Mouse (Mus musculus) heart, embryonic 13.5 days (tissue): ENCODE results near the gene Tpst1. TPM values are rescaled to one million over a fixed set of nuclear protein-coding genes. Genes with fewer than 3 reads are reported as not detected.

ENCODE experiments used
- ATAC-seq: fragments of 200-750 bp; cut with Nextera tagmentation; 2 replicates; pipeline ENCODE4 v1.8.0; 2017; ENCODE audit warnings: moderate TSS enrichment; ENCODE audit not compliant: insufficient number of reproducible peaks, low FRiP score, low TSS enrichment; ENCODE audit errors: extremely low read depth
- H3K27ac ChIP-seq: fragments of 300-500 bp; sonication (generic); replicated peaks from 2 replicates; pipeline ENCODE4 v1.5.1; 2015; ENCODE audit warnings: moderate library complexity, mild to moderate bottlenecking, inconsistent platforms
- H3K27me3 ChIP-seq: fragments of 300-500 bp; sonication (generic); replicated peaks from 2 replicates; pipeline ENCODE4 v1.6.1; 2015; ENCODE audit warnings: mild to moderate bottlenecking, inconsistent platforms
- H3K36me3 ChIP-seq: fragments of 300-500 bp; sonication (generic); 2 replicates; pipeline ENCODE4 v1.6.1; 2015; ENCODE audit warnings: mild to moderate bottlenecking, inconsistent platforms
- H3K4me1 ChIP-seq: fragments of 300-500 bp; sonication (generic); 2 replicates; pipeline ENCODE4 v1.6.1; 2015; ENCODE audit warnings: inconsistent platforms
- H3K4me2 ChIP-seq: fragments of 300-500 bp; sonication (generic); 2 replicates; pipeline ENCODE4 v1.6.1; 2015; ENCODE audit warnings: inconsistent platforms, mild to moderate bottlenecking, moderate library complexity
- H3K4me3 ChIP-seq: fragments of 300-500 bp; sonication (generic); 2 replicates; pipeline ENCODE4 v1.5.1; 2015; ENCODE audit warnings: moderate library complexity, mild to moderate bottlenecking, inconsistent platforms
- H3K9ac ChIP-seq: fragments of 300-500 bp; sonication (generic); 2 replicates; pipeline ENCODE4 v1.6.1; 2015; ENCODE audit warnings: inconsistent platforms, mild to moderate bottlenecking, moderate library complexity
- H3K9me3 ChIP-seq: fragments of 300-500 bp; sonication (generic); 2 replicates; pipeline ENCODE4 v1.6.1; 2016; ENCODE audit warnings: inconsistent platforms
- WGBS: fragments of 180-500 bp; shearing (Covaris S2); methylation state at CpG from one replicate; pipeline ENCODE4 v1.1.7; 2015; ENCODE audit warnings: mixed read lengths; 5-methylcytosine and 5-hydroxymethylcytosine counted together
- polyA plus RNA-seq: library from polyadenylated mRNA; unstranded; fragments of >200 nt; fragmentation: Nextera tagmentation; extraction: Ambion mirVana; gene quantifications from 2 replicates; pipeline ENCODE4 v1.2.1, GENCODE M21; 2015

Gene Tpst1
- polyA plus RNA-seq, 1 experiment from 2014 or later, result 27.2 TPM

- H3K27me3 ChIP-seq, result no peaks in the 10 kb centered on the region
- no peak for ATAC-seq
- no peaks in the 10 kb centered on the region for H3K9me3 ChIP-seq
- H3K4me3 ChIP-seq, result no peak overlapping the region
- peaks cover 20% of the 10 kb centered on the region for H3K4me1 ChIP-seq
- H3K9ac ChIP-seq, result no peak overlapping the region
- WGBS, result 86% methylated on average over 2 of the region's 2 CpGs
- no peaks in the 10 kb centered on the region for H3K36me3 ChIP-seq
- H3K4me2 ChIP-seq, result no peak overlapping the region
- no peak overlapping the region for H3K27ac ChIP-seq
Observed at GRCm38 (mm10) chr5:130122355-130122754, 49.2 kb downstream of the Tpst1 start.

- no peaks in the 10 kb centered on the region for H3K27me3 ChIP-seq
- H3K9ac ChIP-seq, result no peak overlapping the region
- H3K4me1 ChIP-seq, result peaks cover 10% of the 10 kb centered on the region; the same call in 1 of the 2 replicates
- H3K27ac ChIP-seq, result no peak overlapping the region
- 73% methylated on average over 5 of the region's 5 CpGs for WGBS
- no peak overlapping the region for H3K4me3 ChIP-seq
- no peak overlapping the region for H3K4me2 ChIP-seq
- ATAC-seq, result no peak
- H3K9me3 ChIP-seq, result no peaks in the 10 kb centered on the region
- H3K36me3 ChIP-seq, result no peaks in the 10 kb centered on the region
Observed at GRCm38 (mm10) chr5:130124271-130124670, 51.1 kb downstream of the Tpst1 start.

DNA sequence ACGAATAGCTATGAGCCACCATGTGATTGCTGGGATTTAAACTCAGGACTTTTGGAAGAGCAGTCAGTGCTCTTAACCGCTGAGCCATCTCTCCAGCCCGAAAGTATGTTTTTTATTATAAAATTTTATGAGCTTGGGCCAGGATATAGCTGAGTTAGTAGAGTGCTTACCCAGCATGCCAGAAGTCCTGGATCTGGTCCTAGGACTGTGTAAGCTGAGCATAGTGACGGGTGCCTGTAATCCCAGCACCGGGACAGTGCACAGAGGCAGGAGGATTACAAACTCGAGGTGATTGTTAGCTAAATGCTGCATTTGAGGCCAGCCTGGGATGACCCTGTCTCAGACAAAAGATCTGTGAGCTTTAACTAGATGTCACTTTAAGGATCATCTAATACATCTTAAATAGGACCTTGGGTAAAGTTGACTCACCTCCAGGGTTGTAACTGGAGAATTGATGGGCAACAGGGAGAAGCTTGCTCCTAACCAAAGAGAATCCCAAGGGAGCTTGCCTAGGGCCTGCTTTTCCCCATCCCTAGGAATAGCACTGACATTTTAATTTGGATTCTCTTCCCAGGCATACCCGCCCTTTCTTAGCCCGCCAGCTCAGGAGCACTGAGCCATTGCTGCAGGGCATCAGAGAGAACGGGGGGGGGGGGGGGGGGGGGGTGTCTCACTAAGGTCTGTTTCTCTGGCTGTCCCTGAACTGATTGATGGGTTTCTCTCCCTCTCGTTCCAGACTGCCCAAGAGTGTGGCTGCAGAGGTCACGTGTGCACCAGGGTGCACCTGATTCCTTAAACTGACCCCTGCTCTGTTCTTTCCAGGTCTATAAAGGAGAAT lies 55.8 kb downstream of the Tpst1 start:
- H3K4me1 ChIP-seq, result no peaks in the 10 kb centered on the region
- WGBS, result 72% methylated on average over 10 of the region's 11 CpGs
- no peak overlapping the region for H3K9ac ChIP-seq
- no peak overlapping the region for H3K27ac ChIP-seq
- H3K36me3 ChIP-seq, result no peaks in the 10 kb centered on the region
- H3K4me2 ChIP-seq, result no peak overlapping the region
- H3K27me3 ChIP-seq, result peaks cover 2% of the 10 kb centered on the region; the same call in 1 of the 2 replicates
- no peak for ATAC-seq
- H3K9me3 ChIP-seq, result no peaks in the 10 kb centered on the region
- no peak overlapping the region for H3K4me3 ChIP-seq

DNA sequence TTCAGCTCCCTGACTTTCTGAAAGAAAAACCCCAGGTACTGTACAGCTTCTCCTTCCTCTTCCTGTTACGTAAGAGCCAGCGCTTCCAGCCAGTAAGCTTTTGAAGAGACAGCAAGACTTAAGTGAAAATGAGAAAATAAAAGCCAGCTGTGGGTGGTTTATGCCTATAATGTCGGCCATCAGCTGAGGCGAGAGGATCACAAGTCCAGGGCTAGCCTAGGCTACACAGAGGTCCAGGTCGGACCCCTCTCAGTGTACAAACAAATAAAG lies 56.3 kb downstream of the Tpst1 start:
- no peaks in the 10 kb centered on the region for H3K4me1 ChIP-seq
- WGBS, result 81% methylated on average over 5 of the region's 5 CpGs
- no peak overlapping the region for H3K4me3 ChIP-seq
- no peaks in the 10 kb centered on the region for H3K36me3 ChIP-seq
- no peak overlapping the region for H3K4me2 ChIP-seq
- H3K27me3 ChIP-seq, result peaks cover 5% of the 10 kb centered on the region; the same call in 1 of the 2 replicates
- H3K9me3 ChIP-seq, result no peaks in the 10 kb centered on the region
- H3K27ac ChIP-seq, result no peak overlapping the region
- H3K9ac ChIP-seq, result no peak overlapping the region
- ATAC-seq, result no peak

DNA sequence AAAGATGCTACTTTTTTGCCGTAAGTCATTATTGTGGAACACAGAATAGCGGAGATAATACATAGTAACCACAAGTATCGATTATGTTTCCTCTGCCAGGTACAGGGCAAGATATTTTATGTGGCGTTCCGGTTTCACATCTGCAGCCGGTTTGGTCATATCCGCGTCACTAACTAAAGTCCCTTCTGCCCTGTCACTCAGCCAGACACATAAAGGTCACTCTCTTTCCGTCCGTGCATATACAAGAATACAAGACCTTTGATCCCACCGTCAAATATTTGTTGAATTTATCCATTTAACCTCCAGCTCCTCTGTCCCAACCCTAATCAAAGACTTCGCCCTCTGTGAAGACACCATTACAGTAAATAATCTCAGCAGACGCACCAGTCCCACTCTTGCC lies 63.5 kb downstream of the Tpst1 start:
- H3K4me1 ChIP-seq, result no peaks in the 10 kb centered on the region
- H3K36me3 ChIP-seq, result peaks cover 4% of the 10 kb centered on the region; the same call in 1 of the 2 replicates
- no peak overlapping the region for H3K9ac ChIP-seq
- ATAC-seq, result no peak
- H3K27ac ChIP-seq, result no peak overlapping the region
- no peak overlapping the region for H3K4me3 ChIP-seq
- peaks cover 33% of the 10 kb centered on the region for H3K27me3 ChIP-seq
- H3K9me3 ChIP-seq, result no peaks in the 10 kb centered on the region
- WGBS, result 92% methylated on average over 13 of the region's 13 CpGs
- no peak overlapping the region for H3K4me2 ChIP-seq

DNA sequence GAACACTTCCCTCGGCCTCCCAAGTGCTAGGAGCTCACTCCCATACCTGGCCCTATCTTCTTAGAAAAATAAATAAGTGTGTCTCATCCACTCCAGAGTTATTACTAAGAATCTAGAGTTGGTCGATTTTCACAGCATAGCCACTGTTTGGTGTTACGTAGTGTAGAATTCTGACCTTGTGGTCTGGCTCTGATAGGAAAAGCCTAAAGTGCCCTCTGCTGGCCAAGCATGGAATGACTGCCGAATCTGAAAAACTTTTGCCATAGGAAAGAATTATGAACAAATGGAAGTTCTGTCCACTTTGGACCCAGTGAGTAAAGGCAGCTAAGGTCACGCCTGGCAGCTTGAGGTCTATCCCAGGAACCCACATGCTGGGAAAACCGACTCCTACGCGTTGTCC lies 66.3 kb downstream of the Tpst1 start:
- H3K27me3 ChIP-seq, result peaks cover 46% of the 10 kb centered on the region

DNA sequence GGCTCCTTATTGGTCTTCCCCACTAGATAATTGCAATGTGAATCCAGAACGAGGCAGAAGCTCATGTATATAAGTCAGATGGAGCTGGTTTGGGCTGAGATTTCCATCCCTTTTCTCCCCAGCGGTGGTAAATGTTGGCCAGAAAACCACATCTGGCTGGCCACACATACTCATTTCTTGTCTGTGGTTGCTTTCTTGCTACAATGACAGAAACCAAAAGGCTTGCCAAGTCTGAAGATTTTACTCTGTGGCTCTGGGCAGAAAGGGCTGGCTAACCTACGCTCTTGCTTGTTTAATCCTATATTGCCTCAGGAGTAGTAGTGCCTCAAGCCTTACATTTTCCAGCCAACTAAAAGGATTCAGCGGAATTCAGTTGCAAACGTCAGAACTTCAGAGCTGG lies 68.0 kb downstream of the Tpst1 start:
- H3K9me3 ChIP-seq, result no peaks in the 10 kb centered on the region
- no peak overlapping the region for H3K4me3 ChIP-seq
- H3K9ac ChIP-seq, result no peak overlapping the region
- 77% methylated on average over 5 of the region's 5 CpGs for WGBS
- ATAC-seq, result no peak
- H3K36me3 ChIP-seq, result peaks cover 3% of the 10 kb centered on the region; the same call in 1 of the 2 replicates
- H3K27ac ChIP-seq, result no peak overlapping the region
- no peak overlapping the region for H3K4me2 ChIP-seq
- peaks cover 37% of the 10 kb centered on the region for H3K27me3 ChIP-seq
- peaks cover 23% of the 10 kb centered on the region for H3K4me1 ChIP-seq

More for the DNA sequence above, 66.3 kb downstream of the Tpst1 start:
- peaks cover 11% of the 10 kb centered on the region; the same call in 1 of the 2 replicates for H3K4me1 ChIP-seq
- no peak overlapping the region for H3K4me3 ChIP-seq
- peaks cover 4% of the 10 kb centered on the region; the same call in 1 of the 2 replicates for H3K36me3 ChIP-seq
- no peak overlapping the region for H3K27ac ChIP-seq
- H3K9ac ChIP-seq, result no peak overlapping the region
- 20% methylated on average over 8 of the region's 8 CpGs for WGBS
- ATAC-seq, result no peak
- H3K9me3 ChIP-seq, result no peaks in the 10 kb centered on the region
- no peak overlapping the region for H3K4me2 ChIP-seq

DNA sequence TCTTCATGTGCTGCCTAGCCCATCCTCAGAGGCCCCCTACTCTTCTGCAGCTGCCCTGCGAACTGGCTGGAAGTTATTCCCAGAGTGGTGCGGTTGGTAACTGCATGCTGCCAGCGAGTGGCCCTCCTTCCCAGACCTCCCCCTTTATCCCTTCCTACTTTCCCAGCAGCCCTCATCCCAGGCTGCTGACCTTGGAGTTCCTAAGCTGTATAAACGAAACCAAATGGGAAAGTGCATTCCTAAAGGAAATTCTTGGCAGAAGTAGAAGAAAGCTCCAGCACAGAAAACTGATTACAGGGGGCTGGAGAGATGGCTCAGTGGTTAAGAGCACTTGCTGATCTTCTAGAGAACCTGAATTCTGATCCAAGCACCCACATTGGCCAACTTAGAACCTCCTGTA lies 68.9 kb downstream of the Tpst1 start:
- 39% methylated on average over 4 of the region's 4 CpGs for WGBS
- Histone ChIP-seq H3K27ac (no peak overlapping the region), H3K4me3 (no peak overlapping the region), H3K4me2 (no peak overlapping the region), H3K9me3 (no peaks in the 10 kb centered on the region), H3K9ac (no peak overlapping the region), H3K36me3 (no peaks in the 10 kb centered on the region), H3K4me1 (peaks cover 23% of the 10 kb centered on the region), H3K27me3 (peaks cover 34% of the 10 kb centered on the region)
- ATAC-seq, result no peak

DNA sequence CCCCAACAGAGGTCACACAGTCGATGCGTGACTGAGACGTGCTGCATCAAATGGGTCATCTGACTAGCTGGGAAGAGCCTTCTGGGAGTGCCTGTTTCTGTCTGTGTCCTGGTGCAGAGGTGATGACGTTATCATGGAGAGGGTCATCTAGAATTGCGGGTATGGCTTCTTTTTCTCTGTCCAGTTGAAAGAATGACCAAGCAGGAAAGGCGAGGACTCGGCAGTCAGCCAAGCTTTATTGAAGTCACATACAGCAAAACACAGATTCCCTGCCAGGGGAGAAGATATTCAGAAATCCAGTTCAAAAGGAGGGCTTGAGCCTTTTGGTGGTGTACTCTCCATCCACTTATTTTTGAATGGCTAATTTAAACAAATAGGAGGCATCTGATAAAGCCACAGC lies 70.0 kb downstream of the Tpst1 start:
- Histone ChIP-seq H3K36me3 (peaks cover 3% of the 10 kb centered on the region), H3K27me3 (peaks cover 32% of the 10 kb centered on the region), H3K27ac (no peak overlapping the region), H3K9ac (no peak overlapping the region), H3K9me3 (no peaks in the 10 kb centered on the region), H3K4me3 (no peak overlapping the region), H3K4me2 (0 out of 2 replicates have a peak overlapping the region, but pooled peaks have one; percentile 96), H3K4me1 (peaks cover 23% of the 10 kb centered on the region)
- no peak for ATAC-seq
- WGBS, result 77% methylated on average over 7 of the region's 7 CpGs

GRCm38 (mm10) chr5:130143977-130144333 lies 70.8 kb downstream of the Tpst1 start:
- peak overlapping the region; percentile 96 for H3K4me2 ChIP-seq
- no peaks in the 10 kb centered on the region for H3K9me3 ChIP-seq
- H3K27me3 ChIP-seq, result peaks cover 23% of the 10 kb centered on the region
- peaks cover 23% of the 10 kb centered on the region for H3K4me1 ChIP-seq
- ATAC-seq, result no peak; the same call in 1 of the 2 replicates
- peaks cover 12% of the 10 kb centered on the region for H3K36me3 ChIP-seq
- 2% methylated on average over 20 of the region's 20 CpGs for WGBS
- peak overlapping the region; percentile 90 for H3K9ac ChIP-seq
- peak overlapping the region; percentile 77 for H3K27ac ChIP-seq
- H3K4me3 ChIP-seq, result peak overlapping the region; percentile 71

DNA sequence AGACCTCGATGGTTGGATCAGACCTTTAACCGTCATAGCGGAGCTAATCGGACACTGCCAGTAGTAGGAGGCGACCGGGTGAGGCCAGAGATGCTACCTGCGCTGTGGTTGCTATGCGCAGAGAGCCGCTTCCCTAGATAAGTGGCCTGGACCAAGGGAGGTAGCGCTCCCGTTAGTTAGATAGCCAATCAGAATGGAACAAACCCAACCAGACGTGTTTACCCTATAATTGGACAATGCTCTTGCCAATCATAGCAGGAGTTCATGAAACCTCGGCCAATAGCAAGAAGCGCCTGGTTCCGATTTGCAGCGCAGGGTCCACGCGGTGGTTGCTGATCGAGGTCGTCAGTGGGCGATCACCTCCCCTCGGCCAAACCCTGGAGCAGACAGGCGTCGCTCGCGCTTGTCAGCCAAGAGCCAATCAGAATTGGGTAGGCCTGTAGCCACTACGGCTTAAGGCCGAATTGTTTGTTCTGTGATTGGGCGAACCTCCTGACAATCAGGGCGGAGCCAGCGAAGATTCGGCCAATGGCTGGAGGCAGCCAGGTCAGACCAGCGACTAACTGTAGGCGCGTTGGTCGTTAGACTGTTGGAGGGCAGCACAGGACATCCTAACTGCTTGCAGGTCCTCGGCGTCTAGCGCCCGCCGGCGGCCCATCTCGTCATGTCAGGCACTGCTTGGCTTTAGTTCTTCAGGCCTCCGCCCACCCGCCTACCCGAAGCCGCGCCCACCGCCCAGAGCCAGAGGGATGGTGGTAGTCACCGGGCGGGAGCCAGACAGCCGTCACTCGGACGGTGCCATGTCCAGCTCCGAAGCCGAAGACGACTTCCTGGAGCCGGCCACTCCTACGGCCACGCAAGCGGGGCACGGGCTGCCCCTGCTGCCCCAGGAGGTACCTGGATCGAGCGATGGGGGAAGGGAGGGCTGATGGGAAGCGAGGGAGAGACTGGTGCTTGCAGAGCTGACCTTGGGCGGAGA lies 71.5 kb downstream of the Tpst1 start, which contains the start of gene Kctd7:
Gene Kctd7, plus strand, starts transcription at position 528 of the 979 bp plus-strand sequence.
- H3K9ac ChIP-seq, result peak within 1 kb of the TSS; percentile 90
- peak within 1 kb of the TSS; percentile 71 for H3K4me3 ChIP-seq
- H3K4me2 ChIP-seq, result peak within 1 kb of the TSS; percentile 96
- ATAC-seq, result peak; percentile 96
- WGBS, result under 1% methylated on average over 66 of the region's 66 CpGs
- H3K4me1 ChIP-seq, result peaks cover 23% of the 10 kb centered on the region
- H3K27me3 ChIP-seq, result peaks cover 23% of the 10 kb centered on the region
- H3K9me3 ChIP-seq, result no peaks in the 10 kb centered on the region
- peak within 1 kb of the TSS; percentile 77 for H3K27ac ChIP-seq
- H3K36me3 ChIP-seq, result peaks cover 18% of the 10 kb centered on the region
